Mouse (Mus musculus) bone marrow, adult 2 months (tissue): Measurements from ENCODE around the gene Asic5. TPM values are rescaled to one million over a fixed set of nuclear protein-coding genes. Genes with fewer than 3 reads are reported as not detected.

ENCODE experiments used
- H3K27ac ChIP-seq: fragments of 200-500 bp; 2 replicates; pipeline ENCODE4 v1.5.1; 2012; ENCODE audit warnings: low read depth, mild to moderate bottlenecking, control low read depth, inconsistent platforms, low read length; ENCODE audit not compliant: control insufficient read depth, poor library complexity, insufficient read depth
- H3K4me1 ChIP-seq: fragments of 200-500 bp; 2 replicates; pipeline ENCODE4 v1.6.1; 2011; ENCODE audit warnings: low read length; ENCODE audit not compliant: control insufficient read depth, insufficient read depth
- H3K4me3 ChIP-seq: fragments of 200-500 bp; replicated peaks from 2 replicates; pipeline ENCODE3; 2011; ENCODE audit warnings: mild to moderate bottlenecking, low read depth, low read length, control low read depth; ENCODE audit not compliant: control insufficient read depth
- CTCF ChIP-seq: fragments of 200-500 bp; IDR thresholded peaks from 2 replicates; pipeline ENCODE4 v1.5.1; 2011; ENCODE audit warnings: low read length, control low read depth; ENCODE audit not compliant: control insufficient read depth, insufficient read depth
- POLR2A ChIP-seq: fragments of 200-500 bp; IDR thresholded peaks from 2 replicates; pipeline ENCODE4 v1.6.1; 2011; ENCODE audit warnings: low read depth, mild to moderate bottlenecking, control low read depth, low read length, borderline replicate concordance; ENCODE audit not compliant: control insufficient read depth
- WGBS: fragments of 180-500 bp; shearing (Covaris S2); methylation state at CpG from one replicate; pipeline ENCODE4 v1.1.7; 2018; 5-methylcytosine and 5-hydroxymethylcytosine counted together
- polyA plus RNA-seq: library from polyadenylated mRNA; stranded (reverse); fragments of >200 nt; gene quantifications from 2 replicates; pipeline ENCODE4 v1.2.4, GENCODE M21; 2011; ENCODE audit warnings: low replicate concordance; ENCODE audit not compliant: missing spikeins, insufficient read depth, insufficient read length

Gene Asic5
- polyA plus RNA-seq, 1 experiment = not detected

DNA sequence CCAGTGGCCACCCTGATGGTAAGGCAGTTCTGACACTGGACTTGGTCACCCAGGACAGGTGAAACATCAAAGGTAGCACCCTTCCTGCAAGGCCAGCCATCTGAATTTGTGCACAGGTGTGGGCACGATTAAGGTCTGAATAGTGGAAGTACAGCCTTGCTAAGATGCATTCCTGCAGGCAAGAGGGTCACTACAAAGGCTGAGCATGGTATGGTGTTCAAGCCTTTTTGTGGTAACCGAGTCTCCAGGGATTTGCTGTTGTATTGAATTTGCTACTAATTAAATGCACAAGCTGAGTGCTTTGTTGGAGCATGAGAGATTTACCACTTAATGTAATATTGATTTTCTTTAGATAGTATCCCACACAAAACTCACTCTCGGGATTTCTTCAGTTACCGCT, 66.0 kb downstream of the Asic5 start:
- 78% methylated on average over 4 of the region's 4 CpGs for WGBS

DNA sequence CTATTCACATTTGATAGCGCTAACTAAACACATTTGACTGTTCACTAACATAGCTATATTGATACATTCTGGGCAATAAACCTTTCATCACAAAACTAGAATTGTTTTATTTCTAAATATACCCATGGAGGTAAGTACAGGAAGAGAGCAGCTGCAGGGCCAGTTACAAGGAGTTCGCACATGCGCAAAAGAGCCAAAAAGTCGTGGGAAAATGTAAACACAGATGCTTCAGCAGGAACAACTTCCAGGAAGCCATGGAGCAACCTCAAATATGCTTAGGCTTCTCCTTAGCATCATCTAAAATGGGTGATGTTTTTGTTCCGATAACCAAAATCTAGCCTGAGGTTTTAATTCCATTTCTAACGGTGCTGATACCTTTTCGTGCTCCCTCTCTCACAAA, 66.6 kb downstream of the Asic5 start:
- 72% methylated on average over 7 of the region's 7 CpGs for WGBS
- TF ChIP-seq CTCF (no peak), POLR2A (no peak)
- H3K4me1 ChIP-seq = no peaks in the 10 kb centered on the region
- H3K4me3 ChIP-seq = no peak overlapping the region
- no peak overlapping the region for H3K27ac ChIP-seq

More for the DNA sequence above, 66.0 kb downstream of the Asic5 start:
- Histone ChIP-seq H3K4me1 (no peaks in the 10 kb centered on the region), H3K27ac (no peak overlapping the region), H3K4me3 (no peak overlapping the region)
- TF ChIP-seq CTCF (no peak), POLR2A (no peak)

DNA sequence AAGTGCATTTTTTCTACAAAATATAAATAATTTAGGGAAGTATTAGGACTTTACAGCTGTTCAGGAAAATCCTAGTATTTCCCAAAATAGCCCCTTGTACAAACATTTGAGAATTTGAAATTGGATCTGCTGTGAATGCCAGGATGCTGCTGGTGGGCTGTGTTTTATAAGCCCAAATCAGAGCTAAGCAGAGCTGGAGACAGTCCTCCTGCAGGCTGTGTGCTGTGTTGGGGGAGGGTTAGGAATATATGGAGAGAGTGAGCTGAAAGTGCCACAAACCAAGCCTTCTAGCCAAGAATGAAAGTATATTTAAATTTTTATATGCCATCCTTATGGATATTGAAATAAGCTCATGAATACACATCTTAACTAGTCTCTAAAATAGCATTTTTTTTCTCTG, 69.4 kb downstream of the Asic5 start:
- Histone ChIP-seq H3K4me1 (no peaks in the 10 kb centered on the region), H3K4me3 (no peak overlapping the region), H3K27ac (no peak overlapping the region)
- TF ChIP-seq POLR2A = no peak
- no peak for TF ChIP-seq CTCF

GRCm38 (mm10) chr3:82052029-82052428, 69.9 kb downstream of the Asic5 start:
- 65% methylated on average over 2 of the region's 2 CpGs for WGBS
- H3K4me1 ChIP-seq = no peaks in the 10 kb centered on the region
- H3K4me3 ChIP-seq = no peak overlapping the region
- TF ChIP-seq CTCF (no peak), POLR2A (no peak)
- H3K27ac ChIP-seq = no peak overlapping the region

DNA sequence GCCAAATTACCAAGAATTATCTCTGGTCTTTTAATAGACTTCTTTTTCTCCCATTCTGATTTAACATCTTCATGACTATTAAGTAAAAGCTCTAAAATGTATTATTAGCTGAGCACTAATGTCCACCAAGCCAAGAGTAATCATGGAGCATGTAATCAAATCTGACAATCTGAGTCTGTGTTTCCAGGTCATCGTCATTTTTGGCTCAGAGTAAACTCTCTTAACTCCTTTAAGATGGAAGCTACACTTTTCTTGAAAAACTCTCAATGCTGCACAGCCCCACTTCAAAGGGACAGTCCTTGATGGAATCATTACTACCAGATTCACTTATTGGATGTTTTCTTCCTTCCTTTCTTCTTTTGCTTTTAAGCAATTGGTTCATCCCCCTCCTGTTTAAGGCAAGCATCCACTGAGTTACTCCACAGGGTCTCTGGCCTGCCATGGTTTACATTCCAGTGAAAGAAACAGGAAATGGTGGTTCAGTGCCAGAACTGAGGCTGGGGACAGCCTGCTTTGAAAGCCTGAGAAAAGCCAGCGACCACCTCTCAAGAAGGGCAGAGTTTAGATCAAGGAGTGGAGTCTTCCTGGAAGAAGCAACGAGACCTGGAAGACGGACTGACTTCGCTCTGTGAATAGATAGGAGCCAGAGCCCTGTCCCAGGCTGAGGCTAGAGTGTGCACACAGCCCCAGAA, 72.3 kb downstream of the Asic5 start:
- no peaks in the 10 kb centered on the region for H3K4me1 ChIP-seq
- 74% methylated on average over 5 of the region's 5 CpGs for WGBS
- TF ChIP-seq POLR2A (no peak), CTCF (no peak)

GRCm38 (mm10) chr3:82057201-82057600, 75.1 kb downstream of the Asic5 start:
- TF ChIP-seq POLR2A = no peak
- TF ChIP-seq CTCF = no peak
- no peak overlapping the region for H3K27ac ChIP-seq
- no peak overlapping the region for H3K4me3 ChIP-seq
- no peaks in the 10 kb centered on the region for H3K4me1 ChIP-seq
- WGBS = 58% methylated on average over 5 of the region's 5 CpGs

More for the DNA sequence above, 72.3 kb downstream of the Asic5 start:
- no peak overlapping the region for H3K4me3 ChIP-seq
- H3K27ac ChIP-seq = no peak overlapping the region

DNA sequence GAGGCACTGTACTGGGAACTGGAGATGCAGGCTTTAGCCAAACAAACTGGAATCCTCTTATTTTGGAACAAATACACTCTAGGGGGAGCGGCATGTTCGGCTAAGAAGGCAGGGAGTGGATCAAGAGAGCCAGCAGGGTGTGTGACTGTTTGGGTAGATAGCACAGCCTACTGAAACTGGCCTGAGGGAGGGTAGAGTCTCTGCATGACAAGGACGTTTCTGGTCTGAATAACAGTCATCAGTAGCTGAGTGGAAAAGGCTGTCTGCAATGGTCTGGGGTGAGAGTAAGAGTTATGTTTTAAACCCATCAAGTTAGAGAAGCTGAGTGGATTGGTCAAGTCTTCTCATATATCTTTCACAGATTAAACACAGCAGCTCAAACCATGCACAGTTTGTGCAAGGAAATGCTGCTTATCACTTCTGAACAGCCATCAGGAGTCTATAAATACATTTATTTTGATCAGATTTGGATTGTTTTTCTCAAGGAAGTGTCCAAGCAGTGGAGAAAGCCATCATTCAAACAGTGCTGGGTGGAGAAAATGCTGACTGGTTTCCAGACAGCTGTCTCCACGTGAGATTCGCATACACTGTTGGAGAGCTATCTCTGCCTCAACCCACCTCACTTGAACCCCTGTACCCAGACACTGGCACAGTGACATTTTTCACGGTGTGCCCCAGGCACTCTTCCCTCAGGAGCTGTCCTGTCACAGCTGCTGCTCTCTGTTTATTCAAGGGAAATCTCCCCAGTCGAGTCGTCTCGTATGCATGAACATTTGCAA, 79.5 kb downstream of the Asic5 start:
- H3K27ac ChIP-seq = no peak overlapping the region
- TF ChIP-seq CTCF = no peak
- H3K4me1 ChIP-seq = no peaks in the 10 kb centered on the region
- H3K4me3 ChIP-seq = no peak overlapping the region
- 43% methylated on average over 9 of the region's 9 CpGs for WGBS

GRCm38 (mm10) chr3:82067830-82068229, 85.7 kb downstream of the Asic5 start:
- Histone ChIP-seq H3K4me1 (no peaks in the 10 kb centered on the region), H3K4me3 (no peak overlapping the region), H3K27ac (no peak overlapping the region)
- TF ChIP-seq POLR2A = no peak
- TF ChIP-seq CTCF = no peak
- WGBS = 82% methylated on average over 5 of the region's 5 CpGs

Other genes starting within 250 kb of the Asic5 start
- gene Ctso, start 49.7 kb upstream of the Asic5 start, polyA plus RNA-seq = 4.8 and 7.0 TPM in 2 replicates
- gene Tdo2, start 6.1 kb upstream of the Asic5 start, polyA plus RNA-seq = 1.7 and 7.8 TPM in 2 replicates
- gene Gucy1b1, start 92.4 kb downstream of the Asic5 start, polyA plus RNA-seq = 5.2 and 5.6 TPM in 2 replicates
- gene Gucy1a1, start 163.5 kb downstream of the Asic5 start, polyA plus RNA-seq = 3.0 and 8.7 TPM in 2 replicates